Mouse (Mus musculus) forebrain, embryonic 13.5 days (tissue): ENCODE data around the gene Naa38. TPM values are rescaled to one million over a fixed set of nuclear protein-coding genes. Genes with fewer than 3 reads are reported as not detected.
A peak's percentile ranks its signal among the peaks of the same experiment; 100 is the strongest.

Source experiments
- ATAC-seq: fragments of 200-750 bp; cut with Nextera tagmentation; 2 replicates; pipeline ENCODE4 v1.8.0; 2017
- H3K27ac ChIP-seq: fragments of 300-500 bp; sonication (generic); 2 replicates; pipeline ENCODE4 v1.5.1; 2015; ENCODE audit warnings: inconsistent platforms, mild to moderate bottlenecking, moderate library complexity
- H3K27me3 ChIP-seq: fragments of 300-500 bp; sonication (generic); 2 replicates; pipeline ENCODE4 v1.6.1; 2015; ENCODE audit warnings: mild to moderate bottlenecking, inconsistent platforms
- H3K36me3 ChIP-seq: fragments of 300-500 bp; sonication (generic); 2 replicates; pipeline ENCODE4 v1.6.1; 2015; ENCODE audit warnings: mild to moderate bottlenecking, inconsistent platforms; ENCODE audit not compliant: poor library complexity, severe bottlenecking
- H3K4me1 ChIP-seq: fragments of 300-500 bp; sonication (generic); 2 replicates; pipeline ENCODE4 v1.6.1; 2015; ENCODE audit warnings: inconsistent platforms
- H3K4me2 ChIP-seq: fragments of 300-500 bp; sonication (generic); 2 replicates; pipeline ENCODE4 v1.6.1; 2015; ENCODE audit warnings: inconsistent platforms, mild to moderate bottlenecking, moderate library complexity
- H3K4me3 ChIP-seq: fragments of 300-500 bp; sonication (generic); 2 replicates; pipeline ENCODE4 v1.5.1; 2015; ENCODE audit warnings: mild to moderate bottlenecking, inconsistent platforms
- H3K9ac ChIP-seq: fragments of 300-500 bp; sonication (generic); 2 replicates; pipeline ENCODE4 v1.6.1; 2015; ENCODE audit warnings: mild to moderate bottlenecking, inconsistent platforms
- H3K9me3 ChIP-seq: fragments of 300-500 bp; sonication (generic); replicated peaks from 2 replicates; pipeline ENCODE4 v1.6.1; 2016; ENCODE audit warnings: inconsistent platforms
- WGBS: fragments of 180-500 bp; shearing (Covaris S2); methylation state at CpG from one replicate; pipeline ENCODE4 v1.1.7; 2015; 5-methylcytosine and 5-hydroxymethylcytosine counted together
- polyA plus RNA-seq: library from polyadenylated mRNA; unstranded; fragments of >200 nt; fragmentation: Nextera tagmentation; extraction: Ambion mirVana; gene quantifications from 2 replicates; pipeline ENCODE4 v1.2.1, GENCODE M21; 2015

The Naa38 gene
- polyA plus RNA-seq, 1 experiment from 2014 or later: 108 TPM

DNA sequence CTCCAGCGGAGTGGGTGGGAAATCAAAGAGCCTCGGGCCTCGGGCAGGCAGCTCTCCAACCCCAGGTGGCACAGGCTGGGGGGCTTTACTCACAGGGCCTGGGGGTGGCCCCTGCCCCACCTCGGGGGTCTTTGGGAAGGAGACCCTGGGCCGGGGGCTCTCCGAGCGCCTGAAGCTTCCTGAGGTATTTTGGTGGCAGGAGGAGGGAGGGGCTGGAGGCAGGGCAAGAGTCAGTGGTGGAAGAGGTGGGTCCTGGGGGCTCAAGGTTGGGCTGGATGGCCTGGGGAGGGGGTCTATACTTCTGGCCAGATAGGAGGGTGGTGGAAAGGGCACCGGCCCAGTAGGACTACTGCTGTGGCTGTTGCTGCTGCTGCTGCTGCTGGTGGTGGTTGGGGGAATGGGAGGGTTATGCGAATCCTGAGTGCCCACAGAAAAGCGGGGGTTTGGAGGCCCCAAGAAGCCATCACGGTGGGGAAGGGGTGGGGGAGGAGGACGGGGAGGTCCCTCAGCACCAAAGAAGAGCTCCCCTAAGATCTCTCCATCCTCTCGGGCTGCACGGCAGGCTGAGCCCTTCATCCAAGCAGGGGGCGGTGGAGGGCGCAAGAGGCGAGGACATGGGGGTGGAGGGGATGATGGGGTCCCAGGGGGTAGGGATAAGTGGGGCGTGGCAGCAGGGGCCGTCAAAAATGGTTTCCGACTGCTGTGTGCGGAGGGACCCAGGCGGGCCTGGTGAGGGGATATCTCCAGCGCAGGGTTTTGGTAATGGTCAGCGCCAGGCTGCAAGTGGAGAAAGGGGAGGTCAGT is 10.3 kb downstream of the Naa38 start:
- 93% methylated on average over 24 of the region's 24 CpGs for WGBS
- Histone ChIP-seq H3K27me3 (peaks cover 5% of the 10 kb centered on the region), H3K36me3 (peaks cover 75% of the 10 kb centered on the region), H3K4me2 (no peak overlapping the region), H3K9me3 (no peaks in the 10 kb centered on the region), H3K4me3 (no peak overlapping the region), H3K27ac (no peak overlapping the region), H3K9ac (no peak overlapping the region), H3K4me1 (peaks cover 21% of the 10 kb centered on the region)
- no peak for ATAC-seq

- no peak for ATAC-seq
- 91% methylated on average over 19 of the region's 19 CpGs for WGBS
- Histone ChIP-seq H3K27ac (no peak overlapping the region), H3K4me3 (no peak overlapping the region), H3K9ac (no peak overlapping the region), H3K4me2 (no peak overlapping the region), H3K4me1 (peaks cover 18% of the 10 kb centered on the region), H3K27me3 (no peaks in the 10 kb centered on the region), H3K9me3 (no peaks in the 10 kb centered on the region), H3K36me3 (peaks cover 68% of the 10 kb centered on the region)
Observed at GRCm38 (mm10) chr11:69406282-69406681, 11.0 kb downstream of the Naa38 start.

- no peak overlapping the region for H3K4me3 ChIP-seq
- H3K4me1 ChIP-seq: peaks cover 23% of the 10 kb centered on the region
- WGBS: 92% methylated on average over 16 of the region's 16 CpGs
- H3K9ac ChIP-seq: no peak overlapping the region
- H3K4me2 ChIP-seq: peak overlapping the region; percentile 99; the same call in 1 of the 2 replicates
- no peak overlapping the region for H3K27ac ChIP-seq
- H3K9me3 ChIP-seq: no peaks in the 10 kb centered on the region
- peaks cover 64% of the 10 kb centered on the region for H3K36me3 ChIP-seq
- ATAC-seq: no peak
- H3K27me3 ChIP-seq: no peaks in the 10 kb centered on the region
Observed at GRCm38 (mm10) chr11:69406867-69407723, 11.8 kb downstream of the Naa38 start.

GRCm38 (mm10) chr11:69407724-69408004 is 12.4 kb downstream of the Naa38 start:
- H3K9me3 ChIP-seq: no peaks in the 10 kb centered on the region
- H3K4me3 ChIP-seq: peak overlapping the region; percentile 79; the same call in 1 of the 2 replicates
- peak overlapping the region; percentile 99 for H3K4me2 ChIP-seq
- WGBS: 92% methylated on average over 4 of the region's 4 CpGs
- H3K27me3 ChIP-seq: no peaks in the 10 kb centered on the region
- H3K27ac ChIP-seq: no peak overlapping the region
- H3K9ac ChIP-seq: peak overlapping the region; percentile 97
- ATAC-seq: no peak
- peaks cover 28% of the 10 kb centered on the region for H3K4me1 ChIP-seq
- H3K36me3 ChIP-seq: peaks cover 64% of the 10 kb centered on the region

DNA sequence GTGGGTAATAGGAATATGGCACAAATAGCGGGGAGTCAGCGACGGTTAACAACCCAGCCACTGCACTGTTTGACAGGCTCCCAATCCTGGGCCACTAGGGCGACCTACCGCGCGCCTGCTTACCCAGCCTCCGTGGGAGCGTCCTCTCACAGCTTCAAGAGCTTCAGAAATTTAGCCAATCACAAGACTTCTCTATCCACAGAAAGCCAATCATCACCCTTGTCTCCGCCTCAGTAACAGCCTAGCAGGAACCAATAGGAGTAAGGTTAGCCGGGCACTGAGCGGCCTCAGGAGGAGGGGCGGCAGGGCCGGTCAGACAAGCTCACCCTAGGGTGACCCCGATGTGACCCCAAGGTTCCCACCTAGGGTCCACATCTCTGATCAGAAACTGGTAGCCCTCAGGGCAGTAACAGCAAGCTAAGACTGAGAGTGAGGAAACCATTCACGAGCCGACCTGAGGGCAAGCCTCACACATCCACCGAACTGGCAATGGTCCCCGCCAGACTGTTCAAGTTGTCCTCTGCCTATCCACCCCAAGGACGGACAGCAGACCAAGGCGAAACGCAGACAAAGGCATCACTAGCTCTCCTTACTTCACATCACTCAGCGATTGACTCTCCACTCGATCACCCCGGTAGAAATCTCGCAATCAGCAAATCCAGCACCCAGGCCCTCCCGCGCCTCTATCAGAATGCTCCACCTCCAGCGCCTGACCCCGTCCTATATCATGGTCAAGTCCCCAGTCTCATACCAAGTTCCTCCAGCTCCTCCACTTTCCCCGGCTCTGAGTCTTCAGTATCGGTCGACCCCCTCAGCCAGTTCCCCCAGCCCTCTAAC is 13.5 kb downstream of the Naa38 start:
- Histone ChIP-seq H3K36me3 (peaks cover 61% of the 10 kb centered on the region), H3K9me3 (no peaks in the 10 kb centered on the region), H3K4me2 (peak overlapping the region; percentile 99), H3K4me3 (peak overlapping the region; percentile 79), H3K27me3 (no peaks in the 10 kb centered on the region), H3K9ac (peak overlapping the region; percentile 97), H3K27ac (peak overlapping the region; percentile 99), H3K4me1 (peaks cover 39% of the 10 kb centered on the region)
- ATAC-seq: peak; percentile 68
- under 1% methylated on average over 33 of the region's 33 CpGs for WGBS

DNA sequence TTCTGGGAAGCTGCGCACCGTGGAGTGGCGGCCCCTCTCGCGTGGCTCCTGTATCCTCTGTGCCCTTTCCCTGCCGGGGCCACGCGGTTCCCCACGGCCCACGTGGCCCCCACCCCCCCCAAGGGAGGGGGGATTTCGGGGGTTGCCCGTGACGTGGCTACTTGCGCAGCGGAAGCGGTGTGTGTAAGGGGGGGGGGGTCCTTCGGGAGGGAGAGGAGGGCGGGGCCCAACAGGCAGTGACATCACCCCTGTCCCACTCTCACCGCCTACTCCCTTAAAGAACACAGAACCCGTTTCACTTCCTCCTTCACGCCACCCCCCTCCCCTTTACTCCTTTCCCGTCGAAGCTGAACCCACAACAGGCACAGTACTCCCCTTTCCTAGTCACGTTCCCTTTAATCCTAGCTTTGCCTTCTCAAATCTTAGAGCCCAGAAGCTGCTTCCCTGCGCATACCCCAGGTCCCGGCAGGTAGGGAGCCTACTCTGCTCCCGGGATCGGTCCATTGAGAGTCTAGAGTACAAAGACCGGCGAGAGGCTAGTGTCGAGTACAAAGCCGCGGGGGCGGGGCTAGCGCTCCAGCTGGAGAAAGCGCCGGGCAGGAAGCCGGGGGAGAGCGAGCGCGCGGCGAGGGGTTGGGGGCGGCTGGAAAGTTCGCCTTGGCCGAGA is 14.2 kb downstream of the Naa38 start:
- Histone ChIP-seq H3K9ac (peak overlapping the region; percentile 97), H3K4me3 (peak overlapping the region; percentile 79), H3K9me3 (no peaks in the 10 kb centered on the region), H3K4me2 (peak overlapping the region; percentile 99), H3K27me3 (no peaks in the 10 kb centered on the region), H3K36me3 (peaks cover 54% of the 10 kb centered on the region), H3K4me1 (peaks cover 47% of the 10 kb centered on the region), H3K27ac (peak overlapping the region; percentile 99)
- WGBS: under 1% methylated on average over 40 of the region's 46 CpGs
- peak; percentile 63 for ATAC-seq

GRCm38 (mm10) chr11:69410045-69410309 is 14.7 kb downstream of the Naa38 start:
- Histone ChIP-seq H3K27ac (peak overlapping the region; percentile 99), H3K9me3 (no peaks in the 10 kb centered on the region), H3K4me3 (peak overlapping the region; percentile 79), H3K36me3 (peaks cover 49% of the 10 kb centered on the region), H3K27me3 (no peaks in the 10 kb centered on the region), H3K4me2 (peak overlapping the region; percentile 99), H3K4me1 (peaks cover 51% of the 10 kb centered on the region), H3K9ac (peak overlapping the region; percentile 97)
- WGBS: 0% methylated on average over 18 of the region's 18 CpGs
- no peak for ATAC-seq

DNA sequence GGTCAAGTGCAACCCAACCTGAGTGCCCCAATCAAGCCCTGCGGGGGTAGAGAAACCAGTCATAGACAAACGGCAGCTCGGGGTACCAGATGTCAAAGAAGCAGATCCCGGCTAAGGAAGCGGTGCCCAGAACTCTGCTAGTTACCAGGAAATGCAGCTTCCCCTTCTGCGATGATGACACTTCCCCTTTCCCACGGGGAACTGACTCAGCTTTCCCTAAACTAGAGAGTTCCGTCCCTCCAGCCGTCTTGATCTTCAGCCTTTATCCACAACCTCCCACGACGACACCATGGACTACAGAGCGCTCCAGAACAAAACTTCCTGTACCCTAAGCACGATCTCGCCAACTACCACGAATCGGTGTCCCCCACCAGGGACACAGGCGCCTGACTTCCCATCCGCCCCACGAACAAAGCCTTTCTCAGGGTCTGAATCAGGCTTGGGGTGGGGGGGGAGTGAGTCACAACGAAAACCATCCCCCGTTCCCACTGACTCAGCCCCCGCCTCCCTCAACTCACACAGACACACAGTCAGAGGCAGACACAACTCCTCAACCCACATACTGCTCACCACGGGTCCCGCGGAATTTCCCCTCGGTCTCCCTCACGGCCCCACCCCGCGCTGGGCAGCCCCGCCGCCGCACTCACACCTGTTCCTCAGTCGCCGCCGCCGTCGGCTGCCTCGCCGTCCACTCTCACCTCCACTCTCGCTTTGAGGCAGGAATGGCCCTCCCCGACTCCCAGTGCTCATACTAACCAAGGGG is 15.2 kb downstream of the Naa38 start:
- Histone ChIP-seq H3K4me1 (peaks cover 54% of the 10 kb centered on the region), H3K4me3 (peak overlapping the region; percentile 79), H3K9ac (peak overlapping the region; percentile 97), H3K27ac (peak overlapping the region; percentile 99), H3K27me3 (no peaks in the 10 kb centered on the region), H3K9me3 (no peaks in the 10 kb centered on the region), H3K36me3 (peaks cover 44% of the 10 kb centered on the region), H3K4me2 (peak overlapping the region; percentile 99)
- ATAC-seq: peak; percentile 5
- WGBS: under 1% methylated on average over 41 of the region's 41 CpGs

DNA sequence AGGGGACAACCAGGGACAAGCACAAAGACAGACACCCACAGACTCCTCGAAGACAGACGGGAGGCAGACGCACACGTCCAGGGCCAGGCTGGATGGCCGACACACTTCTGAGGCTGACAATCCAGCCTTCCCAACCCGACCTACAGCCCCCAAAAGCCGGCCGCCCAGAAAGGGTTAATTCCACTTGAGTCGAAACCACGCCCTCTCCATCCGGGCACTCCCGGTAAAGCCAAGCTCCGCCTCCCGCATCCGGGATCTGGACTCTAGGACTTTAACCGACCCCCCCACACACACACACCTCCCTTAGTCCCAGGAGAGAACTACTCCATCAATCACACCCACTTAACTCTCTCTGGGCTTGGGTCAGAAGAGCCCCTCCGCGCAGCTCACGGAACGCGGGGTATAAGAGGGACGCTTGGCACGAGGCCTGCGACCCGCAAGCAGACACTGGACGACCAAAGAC is 15.8 kb downstream of the Naa38 start:
- Histone ChIP-seq H3K9ac (peak overlapping the region; percentile 97), H3K4me2 (peak overlapping the region; percentile 99), H3K4me1 (peaks cover 54% of the 10 kb centered on the region), H3K27ac (peak overlapping the region; percentile 99), H3K9me3 (no peaks in the 10 kb centered on the region), H3K36me3 (peaks cover 38% of the 10 kb centered on the region), H3K4me3 (peak overlapping the region; percentile 79), H3K27me3 (no peaks in the 10 kb centered on the region)
- WGBS: under 1% methylated on average over 26 of the region's 26 CpGs
- peak; percentile 48 for ATAC-seq

DNA sequence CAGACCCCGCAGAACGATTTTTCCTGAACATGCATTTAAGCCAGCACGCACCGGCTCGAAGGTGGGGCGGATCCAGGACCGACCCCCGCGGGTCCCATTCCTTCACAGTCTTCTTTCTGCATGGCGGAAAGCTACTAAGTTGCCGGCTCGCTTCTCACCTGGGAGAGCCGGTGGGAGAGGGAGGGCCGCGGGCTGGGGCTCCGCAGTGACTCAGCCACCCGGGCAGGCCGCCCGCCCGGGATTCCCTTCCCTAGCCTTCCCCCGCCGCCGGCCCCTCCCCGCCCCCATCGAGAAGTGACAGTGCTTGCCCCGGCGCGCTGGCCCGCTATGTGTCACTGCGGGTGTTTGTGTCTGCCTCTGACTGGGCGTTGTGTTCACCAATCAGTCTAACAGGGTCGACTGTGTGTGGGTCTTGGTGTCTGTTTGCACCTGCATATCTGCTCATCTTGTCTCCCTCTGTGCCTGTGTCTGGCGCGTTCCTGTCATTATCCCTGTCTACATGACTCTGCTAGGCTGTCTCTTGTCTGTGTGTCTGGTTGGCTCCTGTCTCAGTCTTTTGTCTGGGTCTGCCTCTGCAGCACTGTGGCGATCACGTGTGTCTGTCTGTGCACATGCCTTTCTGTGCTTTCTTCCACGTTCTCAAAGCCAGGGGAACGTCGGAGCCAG is 16.4 kb downstream of the Naa38 start:
- no peak for ATAC-seq
- peak overlapping the region; percentile 97 for H3K9ac ChIP-seq
- under 1% methylated on average over 37 of the region's 39 CpGs for WGBS

More for the DNA sequence above, 16.4 kb downstream of the Naa38 start:
- H3K4me3 ChIP-seq: peak overlapping the region; percentile 79
- H3K4me1 ChIP-seq: peaks cover 56% of the 10 kb centered on the region
- no peaks in the 10 kb centered on the region for H3K27me3 ChIP-seq
- peaks cover 32% of the 10 kb centered on the region for H3K36me3 ChIP-seq
- H3K4me2 ChIP-seq: peak overlapping the region; percentile 99
- no peaks in the 10 kb centered on the region for H3K9me3 ChIP-seq
- peak overlapping the region; percentile 99 for H3K27ac ChIP-seq
